Mouse (Mus musculus) G1E (cell line): ENCODE measurements at regions not wholly inside any gene's neighbourhood (a gene's known extent, or its start where the extent isn't known, plus 50 kb on each side); places are given as distances from the start of the nearest gene placed in this dataset.

Experiments
- ATAC-seq: 2 replicates; pipeline ENCODE4 v1.8.0; 2016; ENCODE audit warnings: mild to moderate bottlenecking; ENCODE audit not compliant: insufficient number of reproducible peaks, poor library complexity, low FRiP score, severe bottlenecking; ENCODE audit errors: extremely low read depth
- DNase-seq: peaks from one replicate; pipeline ENCODE4 v3.0.0; 2012; ENCODE audit warnings: low spot score
- H3K27me3 ChIP-seq: 2 replicates; pipeline ENCODE4 v1.6.1; 2012; ENCODE audit warnings: mild to moderate bottlenecking, low read length, inconsistent platforms; ENCODE audit not compliant: insufficient read depth
- H3K36me3 ChIP-seq: replicated peaks from 2 replicates; pipeline ENCODE3; 2012; ENCODE audit warnings: mild to moderate bottlenecking, inconsistent platforms
- H3K4me1 ChIP-seq: 2 replicates; pipeline ENCODE4 v1.6.1; 2012; ENCODE audit warnings: low read depth, low read length, inconsistent platforms, mixed read lengths; ENCODE audit not compliant: insufficient read depth
- H3K4me3 ChIP-seq: 2 replicates; pipeline ENCODE4 v1.5.1; 2012; ENCODE audit warnings: low read depth, mild to moderate bottlenecking, inconsistent platforms, low read length, moderate library complexity, mixed read lengths
- H3K9me3 ChIP-seq: replicated peaks from 2 replicates; pipeline ENCODE4 v1.6.1; 2012; ENCODE audit warnings: inconsistent platforms
- CTCF ChIP-seq: IDR thresholded peaks from 2 replicates; pipeline ENCODE4 v1.5.1; 2012; ENCODE audit warnings: low read depth, low read length, inconsistent platforms, mixed read lengths
- GATA1 ChIP-seq: IDR thresholded peaks from 2 replicates; pipeline ENCODE4 v1.6.1; 2012; ENCODE audit warnings: borderline replicate concordance, low read length, inconsistent platforms, mixed read lengths
- GATA2 ChIP-seq: IDR thresholded peaks from 2 replicates; pipeline ENCODE4 v1.6.1; 2012; ENCODE audit warnings: low read depth, low read length, inconsistent platforms, borderline replicate concordance
- POLR2AphosphoS5 ChIP-seq: IDR thresholded peaks from 2 replicates; pipeline ENCODE4 v1.6.1; 2012; ENCODE audit warnings: low read depth, low read length, inconsistent platforms; ENCODE audit not compliant: insufficient replicate concordance
- TAL1 ChIP-seq: conservative IDR thresholded peaks from 2 replicates; pipeline ENCODE4 v1.6.1; 2012; ENCODE audit warnings: low read depth, low read length, inconsistent platforms, mixed read lengths

GRCm38 (mm10) chr9:89858005-89858404 lies 51.7 kb upstream of the Rasgrf1 start:
- Histone ChIP-seq H3K36me3 (no peaks in the 10 kb centered on the region), H3K4me3 (no peak overlapping the region), H3K27me3 (no peaks in the 10 kb centered on the region), H3K4me1 (no peaks in the 10 kb centered on the region), H3K9me3 (peaks cover 39% of the 10 kb centered on the region)
- TF ChIP-seq GATA1 (no peak), CTCF (no peak), TAL1 (no peak), GATA2 (no peak), POLR2AphosphoS5 (no peak)
- no peak for ATAC-seq
- no peak for DNase-seq

GRCm38 (mm10) chr9:89850491-89851282 lies 59.0 kb upstream of the Rasgrf1 start:
- DNase-seq, result no peak
- no peak for ATAC-seq
- no peaks in the 10 kb centered on the region for H3K36me3 ChIP-seq
- no peak overlapping the region for H3K4me3 ChIP-seq
- H3K27me3 ChIP-seq, result no peaks in the 10 kb centered on the region
- no peaks in the 10 kb centered on the region for H3K4me1 ChIP-seq
- TF ChIP-seq POLR2AphosphoS5, result no peak
- no peak for TF ChIP-seq GATA1
- TF ChIP-seq CTCF, result no peak
- TF ChIP-seq GATA2, result no peak
- no peak for TF ChIP-seq TAL1
- peaks cover 40% of the 10 kb centered on the region for H3K9me3 ChIP-seq

- Histone ChIP-seq H3K4me1 (no peaks in the 10 kb centered on the region), H3K36me3 (no peaks in the 10 kb centered on the region), H3K27me3 (no peaks in the 10 kb centered on the region), H3K9me3 (peaks cover 36% of the 10 kb centered on the region), H3K4me3 (no peak overlapping the region)
- TF ChIP-seq POLR2AphosphoS5 (no peak), CTCF (no peak), GATA1 (no peak), TAL1 (no peak), GATA2 (no peak)
- no peak for ATAC-seq
- no peak for DNase-seq
Measured at GRCm38 (mm10) chr9:89849947-89850346, 59.8 kb upstream of the Rasgrf1 start.

- ATAC-seq (no peak), DNase-seq (no peak)
- TF ChIP-seq TAL1 (no peak), POLR2AphosphoS5 (no peak), GATA2 (no peak), GATA1 (no peak), CTCF (no peak)
Measured at GRCm38 (mm10) chr9:89848571-89848970, 61.1 kb upstream of the Rasgrf1 start.

GRCm38 (mm10) chr9:89846973-89847372 lies 62.7 kb upstream of the Rasgrf1 start:
- DNase-seq (no peak), ATAC-seq (no peak)
- no peaks in the 10 kb centered on the region for H3K27me3 ChIP-seq
- H3K9me3 ChIP-seq, result peaks cover 33% of the 10 kb centered on the region
- no peak overlapping the region for H3K4me3 ChIP-seq
- TF ChIP-seq GATA1 (no peak), TAL1 (no peak), POLR2AphosphoS5 (no peak), CTCF (no peak), GATA2 (no peak)
- H3K4me1 ChIP-seq, result no peaks in the 10 kb centered on the region
- H3K36me3 ChIP-seq, result no peaks in the 10 kb centered on the region

More at GRCm38 (mm10) chr9:89848571-89848970, 61.1 kb upstream of the Rasgrf1 start:
- no peaks in the 10 kb centered on the region for H3K36me3 ChIP-seq
- no peaks in the 10 kb centered on the region for H3K27me3 ChIP-seq
- peaks cover 28% of the 10 kb centered on the region for H3K9me3 ChIP-seq
- H3K4me1 ChIP-seq, result no peaks in the 10 kb centered on the region
- H3K4me3 ChIP-seq, result no peak overlapping the region

GRCm38 (mm10) chr9:89842776-89843089 lies 67.0 kb upstream of the Rasgrf1 start:
- no peaks in the 10 kb centered on the region for H3K36me3 ChIP-seq
- no peaks in the 10 kb centered on the region for H3K27me3 ChIP-seq
- H3K9me3 ChIP-seq, result peaks cover 39% of the 10 kb centered on the region
- TF ChIP-seq GATA1 (no peak), POLR2AphosphoS5 (no peak), CTCF (no peak), GATA2 (no peak), TAL1 (no peak)
- no peak for DNase-seq
- no peaks in the 10 kb centered on the region for H3K4me1 ChIP-seq
- no peak for ATAC-seq
- H3K4me3 ChIP-seq, result no peak overlapping the region
